Mouse (Mus musculus): ENCODE data around the gene Nfatc3.

Nfatc3 gene

DNA sequence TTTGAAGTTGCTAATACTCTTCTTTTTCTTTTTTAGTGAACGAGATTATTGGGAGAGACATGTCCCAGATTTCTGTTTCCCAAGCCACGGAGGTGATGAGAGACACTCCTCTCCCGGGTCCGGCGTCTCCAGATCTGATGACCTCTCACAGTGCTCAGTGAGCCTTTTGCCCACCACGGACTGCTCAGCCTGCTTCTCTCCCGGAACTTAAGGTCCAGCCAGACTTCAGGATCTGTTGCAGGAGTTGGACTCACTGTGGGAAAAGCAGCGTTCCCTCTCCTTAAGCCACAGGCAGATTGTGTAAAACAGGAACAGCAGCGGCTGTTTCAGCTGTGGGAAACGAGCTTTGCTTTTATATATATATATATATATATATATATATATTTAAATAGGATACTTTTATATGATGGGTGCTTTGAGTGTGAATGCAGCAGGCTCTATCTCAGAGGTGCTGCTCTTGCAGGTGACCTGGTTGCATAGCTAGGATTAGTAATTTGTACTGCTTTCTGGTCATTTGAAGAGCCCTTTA lies 69.3 kb downstream of the Nfatc3 start:
- DNase-seq, result no peak

DNA sequence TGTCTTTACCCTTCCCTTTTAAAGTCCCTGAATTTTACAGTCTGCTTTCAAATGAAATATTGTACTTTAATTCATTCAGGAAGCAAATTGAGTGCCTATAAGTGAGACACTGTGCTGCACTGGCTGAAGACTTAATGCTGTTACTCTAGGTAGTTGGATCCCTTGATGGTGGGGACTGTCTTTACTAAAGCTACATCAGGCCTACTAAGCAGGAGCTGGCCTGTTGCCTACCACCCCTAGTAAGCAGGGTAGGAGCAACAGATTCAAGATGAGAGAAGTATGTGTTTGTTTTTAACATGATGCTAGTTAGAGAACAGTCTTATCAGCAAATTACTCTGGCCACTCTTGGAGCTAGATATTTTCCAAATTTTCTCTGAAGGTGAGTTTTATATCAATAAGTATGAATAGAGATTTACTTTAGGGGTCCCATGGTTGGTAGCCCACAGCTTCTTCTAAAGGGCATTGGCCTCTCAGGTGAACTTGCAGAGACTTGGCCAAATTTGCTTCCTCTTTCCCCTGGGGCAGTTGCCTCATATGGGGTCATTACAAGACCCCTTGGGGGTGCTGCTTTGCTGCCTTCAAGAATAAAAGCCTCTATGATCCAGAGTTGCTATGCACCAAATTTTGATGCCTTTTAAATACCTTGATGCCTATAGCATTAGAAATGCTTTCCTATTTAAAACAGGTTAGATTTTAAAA lies 70.7 kb downstream of the Nfatc3 start:
- no peak for DNase-seq

GRCm38 (mm10) chr8:106129997-106130396 lies 71.4 kb downstream of the Nfatc3 start:
- DNase-seq, result no peak

DNA sequence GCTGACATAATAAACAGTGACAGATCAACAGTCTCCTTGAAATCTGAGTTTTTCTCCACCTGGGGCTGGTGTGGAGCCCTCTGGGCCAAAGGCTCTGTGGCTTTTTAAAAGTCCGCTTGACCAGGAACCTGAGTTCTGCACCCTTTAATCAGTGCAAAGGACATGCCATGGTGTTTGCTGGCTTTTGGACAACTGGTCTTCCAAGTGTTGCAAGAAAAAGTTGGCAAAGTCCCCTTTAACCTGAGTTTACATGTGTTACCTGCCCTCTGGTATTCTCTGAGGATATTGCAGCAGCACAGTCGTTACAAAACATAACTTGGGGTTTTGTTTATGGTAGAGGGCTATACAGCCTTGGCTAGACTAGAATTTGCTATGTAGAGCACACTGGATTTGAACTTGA lies 71.9 kb downstream of the Nfatc3 start:
- no peak for DNase-seq

DNA sequence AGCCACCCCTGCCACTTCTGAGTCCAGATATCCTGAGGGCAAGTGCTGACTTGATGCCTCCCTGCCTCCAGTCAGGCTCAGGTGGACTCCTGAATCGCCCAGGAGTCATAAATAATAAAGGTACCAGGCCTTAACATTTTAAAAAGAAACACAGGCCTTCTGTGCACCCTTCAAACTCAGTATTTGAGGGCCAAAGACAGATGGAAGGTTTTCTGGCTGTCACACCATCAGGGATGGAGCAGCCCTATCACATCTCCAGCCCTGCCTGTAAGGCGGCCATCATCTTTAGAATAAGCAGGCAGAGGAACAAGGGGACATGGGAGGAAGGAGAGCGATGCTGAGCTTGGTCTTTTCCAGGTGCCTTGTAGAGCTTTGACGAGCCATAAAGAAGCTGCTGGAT lies 72.4 kb downstream of the Nfatc3 start:
- no peak for DNase-seq

- no peak for DNase-seq
These were observed 73.0 kb downstream of the Nfatc3 start for GRCm38 (mm10) chr8:106131488-106132222.

- no peak for DNase-seq
These were observed 73.7 kb downstream of the Nfatc3 start for GRCm38 (mm10) chr8:106132356-106132755.

- no peak for DNase-seq
These were observed 74.9 kb downstream of the Nfatc3 start for GRCm38 (mm10) chr8:106133526-106133925.

- DNase-seq, result no peak
These were observed 75.3 kb downstream of the Nfatc3 start for GRCm38 (mm10) chr8:106133946-106134345.

DNA sequence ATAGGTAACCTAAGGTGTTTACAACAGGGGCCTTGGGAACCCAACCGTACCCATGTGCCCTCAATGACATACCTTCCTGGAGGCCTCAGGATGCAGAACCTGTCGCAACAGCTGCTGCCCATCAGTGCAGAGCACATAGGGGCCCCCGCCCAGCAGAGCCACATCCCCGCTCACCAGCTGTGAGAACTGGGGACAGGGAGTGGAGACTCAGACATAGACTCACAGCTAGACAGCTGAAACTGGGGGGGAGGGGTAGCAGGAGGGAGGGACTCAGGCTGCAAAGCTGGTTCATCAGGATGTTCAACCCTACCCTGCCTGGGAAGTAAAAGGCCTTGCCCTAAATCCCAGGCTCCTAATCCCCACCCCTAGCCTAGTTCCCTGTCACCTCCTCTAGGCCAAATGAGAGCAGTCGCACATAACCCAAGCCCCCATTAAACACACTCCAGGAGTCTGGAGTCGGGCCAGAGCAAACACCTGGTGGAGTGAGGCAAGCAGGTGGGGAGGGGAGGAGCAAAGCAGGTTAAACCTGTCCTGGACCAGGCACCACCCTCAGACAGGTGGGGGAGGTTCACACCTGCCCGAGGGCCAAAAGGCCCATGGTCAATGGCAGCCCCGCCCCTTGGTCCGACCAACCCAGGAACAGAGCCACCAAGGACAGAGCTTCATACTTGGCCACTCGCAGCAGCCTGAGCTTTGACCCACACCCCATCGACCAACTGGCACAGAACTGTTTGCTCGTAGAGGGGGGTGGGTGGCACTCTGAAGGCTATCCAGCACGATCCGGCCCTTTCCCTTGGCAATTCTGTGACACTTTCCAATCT lies 76.3 kb downstream of the Nfatc3 start:
- no peak for DNase-seq

DNA sequence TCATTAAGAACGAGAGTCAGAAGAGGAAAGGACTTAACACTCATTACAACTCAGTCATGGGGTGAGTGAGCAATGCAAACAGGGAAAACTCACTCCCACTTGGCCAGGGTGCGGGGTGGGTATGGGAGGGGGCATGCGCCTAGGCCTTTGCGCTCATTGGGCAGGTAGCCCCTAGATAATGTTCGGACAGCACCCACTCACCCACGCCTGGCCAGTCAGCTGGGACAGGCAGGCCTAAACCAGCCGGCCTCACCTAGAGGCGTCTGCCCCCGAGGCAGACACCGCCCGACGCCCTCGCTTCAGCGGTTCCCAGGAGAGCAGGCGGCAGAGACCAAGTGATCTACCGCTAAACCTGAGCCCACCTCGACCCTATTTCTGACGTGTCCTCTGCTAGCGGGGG lies 77.0 kb downstream of the Nfatc3 start:
- DNase-seq, result no peak

DNA sequence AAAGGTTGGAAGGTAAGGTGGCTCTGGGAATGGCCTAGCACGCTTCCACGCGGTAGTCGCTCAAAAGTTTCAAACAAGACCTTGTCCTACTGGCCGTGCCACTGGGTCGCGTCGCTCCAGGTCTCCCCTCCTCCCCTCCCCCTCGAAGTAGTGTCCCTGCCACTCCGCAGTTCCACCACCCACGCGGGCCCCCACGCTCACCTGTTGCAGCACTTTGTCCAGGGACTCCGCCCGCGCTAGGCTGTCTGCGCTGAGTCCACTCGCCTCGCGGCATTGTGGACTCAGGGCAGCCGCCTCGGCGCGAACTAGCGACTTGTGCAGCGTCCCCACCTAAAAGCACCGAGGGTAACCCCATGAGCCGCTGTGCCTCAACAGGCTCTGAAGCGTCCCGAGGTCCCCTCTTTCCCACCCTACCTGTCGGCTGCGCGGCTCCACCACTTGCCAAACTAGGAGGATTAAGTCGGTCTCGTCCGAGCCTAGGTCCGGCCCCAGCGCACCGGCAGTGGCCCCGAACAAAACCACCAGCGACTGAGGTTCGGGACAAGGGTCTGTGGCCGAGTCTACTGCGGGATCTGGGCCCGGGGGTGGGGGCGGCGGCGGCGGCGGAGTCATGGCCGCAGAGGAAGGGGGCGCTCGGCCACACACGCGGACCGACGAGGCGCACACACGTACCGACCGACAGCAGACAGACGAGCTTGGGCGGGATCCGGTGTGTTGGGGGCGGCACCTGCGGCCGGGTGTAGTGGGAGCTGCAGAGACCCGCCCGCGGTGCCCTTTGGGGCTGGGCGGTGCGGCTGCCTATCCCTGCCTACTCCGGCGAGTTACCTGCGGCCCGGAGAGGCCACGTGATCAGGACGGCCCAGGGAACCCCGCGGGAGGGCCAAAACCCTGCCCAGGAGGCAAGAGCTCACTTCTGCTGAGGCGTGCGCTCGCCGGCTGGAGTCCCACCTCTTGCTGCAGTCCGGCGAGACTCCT lies 77.8 kb downstream of the Nfatc3 start, which contains the start of gene Esrp2:
Esrp2 (minus strand) TSS at position 819 of the 975 bp plus-strand sequence.
- no peak for DNase-seq

- DNase-seq, result no peak
These were observed 78.7 kb downstream of the Nfatc3 start for GRCm38 (mm10) chr8:106137218-106137905.

DNA sequence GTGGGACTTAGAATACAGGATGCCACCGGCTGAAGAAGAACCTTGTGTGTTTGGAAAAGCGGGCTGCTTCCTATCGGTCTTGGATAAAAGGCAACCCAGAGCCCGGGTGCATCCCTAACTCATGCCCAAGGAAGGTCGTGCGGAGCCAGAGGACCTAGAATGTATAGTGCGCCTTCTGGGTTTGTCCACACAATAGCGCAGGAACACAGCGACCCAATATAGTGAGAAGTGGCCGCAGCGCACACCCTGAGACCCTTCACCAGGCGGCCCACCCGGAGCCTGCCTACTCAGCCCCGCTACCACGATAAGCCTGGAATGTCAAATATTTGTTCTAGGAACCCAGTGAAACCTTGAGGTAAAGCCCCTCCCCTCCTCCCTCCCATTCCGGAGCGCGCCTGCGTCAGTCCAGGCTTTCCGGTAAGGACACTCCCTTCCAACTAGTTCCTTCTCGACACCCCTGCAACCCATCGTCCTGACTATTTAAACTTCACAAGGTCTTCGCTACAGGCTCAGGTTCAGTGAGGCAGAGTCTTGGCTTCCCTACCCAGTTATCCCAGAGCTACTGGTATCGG lies 79.4 kb downstream of the Nfatc3 start:
- no peak for DNase-seq

DNA sequence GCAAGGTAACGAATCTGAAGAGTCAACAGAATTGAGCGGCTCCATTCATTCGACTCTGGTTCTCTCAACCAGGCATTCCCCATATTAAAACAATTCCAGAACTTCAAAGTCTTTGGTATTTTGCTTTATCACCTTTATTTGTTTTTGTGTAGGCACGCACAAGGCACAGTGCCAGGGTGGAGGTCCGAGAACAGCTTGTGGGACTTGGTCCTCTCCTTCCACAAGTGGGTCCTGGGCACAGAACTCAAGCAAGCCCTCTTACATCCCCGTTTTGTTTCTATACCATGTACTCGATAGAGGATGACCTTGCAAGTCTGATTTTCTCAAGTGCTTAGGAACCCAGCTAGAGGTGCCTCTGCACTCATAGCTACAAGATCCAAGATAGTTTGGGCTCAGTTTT lies 80.0 kb downstream of the Nfatc3 start:
- no peak for DNase-seq

GRCm38 (mm10) chr8:106140191-106140590 lies 81.6 kb downstream of the Nfatc3 start:
- no peak for DNase-seq

- DNase-seq, result peak; percentile 67
These were observed 82.1 kb downstream of the Nfatc3 start for GRCm38 (mm10) chr8:106140769-106141168.

DNA sequence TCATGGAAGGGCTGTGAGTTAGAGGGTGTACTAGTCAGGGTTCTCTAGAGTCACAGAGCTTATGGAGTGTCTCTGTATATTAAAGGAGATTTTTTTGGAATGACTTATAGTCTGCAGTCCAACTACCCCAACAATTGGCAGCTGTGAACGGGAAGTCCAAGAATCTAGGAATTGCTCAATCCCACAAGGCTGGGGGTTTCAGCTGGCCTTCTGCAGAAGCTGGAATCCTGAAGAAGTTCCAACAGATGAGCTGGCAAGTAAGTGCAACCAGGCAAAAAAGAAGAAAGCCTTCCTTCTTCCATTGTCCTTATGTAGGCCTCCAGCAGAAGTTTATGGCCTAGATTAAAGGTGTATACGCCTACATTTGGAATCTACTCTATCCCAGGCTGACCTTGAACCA lies 86.7 kb downstream of the Nfatc3 start:
- no peak for DNase-seq

GRCm38 (mm10) chr8:106146014-106146413 lies 87.4 kb downstream of the Nfatc3 start:
- no peak for DNase-seq

DNA sequence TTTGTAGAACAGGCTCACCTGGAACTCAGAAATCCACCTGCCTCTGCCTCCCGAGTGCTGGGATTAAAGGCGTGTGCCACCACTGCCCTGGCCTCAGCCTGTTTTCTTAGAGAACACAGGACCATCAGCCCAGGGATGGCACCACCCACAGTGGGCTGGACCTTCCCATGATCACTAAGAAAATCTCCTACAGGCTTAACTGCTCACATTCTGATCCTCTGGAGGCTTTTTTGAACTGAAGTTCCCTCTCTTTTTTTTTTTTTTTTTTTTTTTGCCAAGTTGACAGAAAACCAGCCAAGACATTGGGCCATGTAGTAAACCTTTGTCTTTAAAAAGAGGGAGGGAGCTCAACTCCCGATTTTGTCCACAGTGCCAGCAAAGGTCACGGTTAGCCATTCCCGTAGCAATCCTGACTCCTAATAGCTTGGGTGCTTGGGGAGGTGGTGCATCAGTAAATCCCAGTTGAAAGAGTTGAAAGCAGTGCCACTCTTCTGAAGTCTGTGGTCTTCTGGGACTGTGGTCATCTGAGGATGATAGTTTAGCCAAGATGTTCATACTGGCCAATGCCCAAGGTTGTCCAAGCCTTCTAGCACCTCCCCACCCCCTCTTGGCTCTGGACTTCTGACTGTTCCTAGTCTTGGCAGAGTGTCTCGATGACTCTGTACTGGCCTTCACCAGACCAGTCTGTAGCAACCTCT lies 89.4 kb downstream of the Nfatc3 start:
- DNase-seq, result no peak
